Mouse (Mus musculus) ES-E14 (cell line): ENCODE results near the gene Hoxd11. TPM values are rescaled to one million over a fixed set of nuclear protein-coding genes. Genes with fewer than 3 reads are reported as not detected.

Source experiments
- DNase-seq: peaks from one replicate; pipeline ENCODE4 v3.0.0-alpha.2; 2013; ENCODE audit warnings: low read depth, low spot score
- H3K27ac ChIP-seq: 2 replicates; pipeline ENCODE4 v1.5.1; 2012; ENCODE audit warnings: low read depth, mild to moderate bottlenecking, low read length, moderate library complexity, mixed read lengths; ENCODE audit not compliant: poor library complexity, insufficient read depth, severe bottlenecking
- H3K36me3 ChIP-seq: 2 replicates; pipeline ENCODE4 v1.6.1; 2012; ENCODE audit warnings: mild to moderate bottlenecking, low read length, moderate library complexity, mixed read lengths; ENCODE audit not compliant: control insufficient read depth, poor library complexity, insufficient read depth, severe bottlenecking
- H3K4me1 ChIP-seq, 2 experiments: fragments of 150-350 bp in 1 of 2; sonication (generic) in 1 of 2; 2 replicates each; pipeline ENCODE4 v1.6.1; 2012; ENCODE audit warnings: low read length in 2 of 2, mild to moderate bottlenecking in 1 of 2, mixed read lengths in 1 of 2; ENCODE audit not compliant: control insufficient read depth in 2 of 2, insufficient read depth in 2 of 2, poor library complexity in 1 of 2
- H3K4me3 ChIP-seq, 2 experiments: fragments of 150-350 bp in 1 of 2; sonication (generic) in 1 of 2; 2 replicates each; pipeline ENCODE4 v1.5.1; 2012; ENCODE audit warnings: low read length in 2 of 2, low read depth in 1 of 2, mild to moderate bottlenecking in 1 of 2, mixed read lengths in 1 of 2; ENCODE audit not compliant: insufficient read depth in 1 of 2, poor library complexity in 1 of 2, severe bottlenecking in 1 of 2
- H3K9ac ChIP-seq: 2 replicates; pipeline ENCODE4 v1.6.1; 2012; ENCODE audit warnings: low read depth, mild to moderate bottlenecking, low read length, mixed read lengths; ENCODE audit not compliant: poor library complexity, insufficient read depth, severe bottlenecking
- H3K9me3 ChIP-seq: fragments of 150-350 bp; sonication (generic); 2 replicates; pipeline ENCODE4 v1.6.1; 2012; ENCODE audit warnings: low read depth, mild to moderate bottlenecking, low read length; ENCODE audit not compliant: control insufficient read depth, insufficient read depth
- CHD2 ChIP-seq: IDR thresholded peaks from 2 replicates; pipeline ENCODE4 v1.6.1; 2014; ENCODE audit warnings: mild to moderate bottlenecking, low read depth, low read length, inconsistent platforms
- HCFC1 ChIP-seq: IDR thresholded peaks from 2 replicates; pipeline ENCODE4 v1.6.1; 2012; ENCODE audit warnings: low read length, inconsistent platforms, borderline replicate concordance; ENCODE audit not compliant: insufficient read depth
- MAFK ChIP-seq: IDR thresholded peaks from 2 replicates; pipeline ENCODE4 v1.6.1; 2014; ENCODE audit warnings: mild to moderate bottlenecking, low read depth, low read length, inconsistent platforms; ENCODE audit not compliant: insufficient read depth
- ZC3H11A ChIP-seq: IDR thresholded peaks from 2 replicates; pipeline ENCODE4 v1.6.1; 2012; ENCODE audit warnings: low read depth, mild to moderate bottlenecking, inconsistent platforms, low read length, borderline replicate concordance
- ZNF384 ChIP-seq: IDR thresholded peaks from 2 replicates; pipeline ENCODE4 v1.6.1; 2012; ENCODE audit warnings: low read depth, low read length, inconsistent platforms
- in situ Hi-C, 2 experiments: fragments of 600-800 bp; cut with MboI; formaldehyde crosslinking; loops; one replicate each; pipeline ENCODE4 v1.15.1; 2025; ENCODE audit warnings: low sequenced_read_pairs in 2 of 2, inconsistent platforms in 1 of 2; ENCODE audit not compliant: unreplicated experiment in 2 of 2
- total RNA-seq: library from RNA; depleted of rRNA; stranded (reverse); fragments of 300-350 nt; gene quantifications from 2 replicates; pipeline ENCODE4 v1.2.3, GENCODE M21; 2012

Hoxd11 gene
- total RNA-seq, 1 experiment = 0.18 TPM

DNA sequence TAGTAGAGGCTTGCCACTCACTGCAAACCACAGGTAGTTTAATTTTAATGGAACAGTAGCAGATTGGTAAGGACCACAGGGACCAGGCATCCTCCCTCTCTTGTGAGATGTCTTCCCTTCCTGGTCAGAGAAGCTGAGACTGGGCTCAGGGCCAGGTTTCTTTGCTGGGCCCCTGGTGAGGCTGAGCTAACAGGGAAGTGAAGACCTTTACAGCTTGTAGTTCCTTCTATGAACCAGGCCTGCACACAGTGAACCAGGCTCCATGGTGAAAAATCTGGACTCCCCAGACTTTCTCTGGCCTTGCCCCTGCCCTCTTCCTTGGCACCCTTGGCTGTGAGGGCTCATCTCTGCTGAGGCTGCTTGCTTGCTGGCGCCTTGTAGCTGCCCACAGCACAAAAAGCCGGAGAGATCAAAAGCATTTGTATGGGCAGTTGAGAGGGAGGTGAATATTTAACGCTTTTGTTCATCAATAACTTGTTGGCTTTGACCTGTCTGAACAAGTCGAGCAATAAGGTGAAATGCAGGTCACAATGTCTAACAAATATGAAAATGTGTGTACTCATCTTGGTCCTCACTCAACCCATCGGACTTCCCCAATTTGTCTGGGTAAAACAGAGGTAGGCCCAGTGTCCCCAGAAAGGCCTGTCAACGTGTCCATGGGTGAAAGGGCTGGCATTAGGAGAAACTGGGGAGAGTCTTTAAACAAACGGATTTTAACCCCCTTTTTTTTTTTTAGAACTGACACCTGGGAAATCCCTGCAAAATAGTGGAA, 45.1 kb downstream of the Hoxd11 start:
- in situ Hi-C loops = loop anchor here (25.0 kb wide), 2 partner anchors 588 to 863 kb away; no protein-coding TSS in a partner anchor
- Histone ChIP-seq H3K9ac (no peak overlapping the region), H3K4me1 (peaks cover 0 to 12% of the 10 kb centered on the region in 2 experiments; a peak in 1 of 4 replicates), H3K4me3 (no peak overlapping the region), H3K36me3 (no peaks in the 10 kb centered on the region), H3K9me3 (no peaks in the 10 kb centered on the region), H3K27ac (no peak overlapping the region)
- TF ChIP-seq ZNF384 (no peak), MAFK (no peak), CHD2 (no peak), ZC3H11A (no peak)
- DNase-seq = no peak

DNA sequence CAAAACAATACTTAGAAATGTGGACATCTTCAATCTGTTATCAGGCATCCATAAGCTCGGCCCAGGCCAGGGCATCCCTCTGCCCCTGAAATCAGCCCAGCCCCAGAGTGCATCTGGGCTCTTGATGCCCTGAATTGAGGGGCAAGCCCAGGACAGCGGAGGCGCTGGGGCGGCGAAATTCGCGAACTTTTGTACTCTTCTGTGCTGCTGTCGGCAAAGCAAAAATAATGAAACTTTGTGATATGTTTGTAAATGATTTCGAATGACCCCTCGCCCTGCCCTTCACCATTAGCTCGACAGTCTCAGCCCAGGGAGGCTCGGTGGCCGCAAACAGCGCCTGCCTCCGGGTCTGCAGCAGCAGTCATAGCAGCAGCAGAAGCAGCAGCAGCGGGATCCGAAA, 45.8 kb downstream of the Hoxd11 start:
- H3K4me1 ChIP-seq = peaks cover 0 to 7% of the 10 kb centered on the region in 2 experiments; a peak in 1 of 4 replicates
- H3K27ac ChIP-seq = no peak overlapping the region
- no peaks in the 10 kb centered on the region for H3K9me3 ChIP-seq
- TF ChIP-seq CHD2 (no peak), HCFC1 (no peak), ZNF384 (no peak), ZC3H11A (no peak), MAFK (no peak)
- DNase-seq = no peak
- H3K36me3 ChIP-seq = no peaks in the 10 kb centered on the region
- H3K9ac ChIP-seq = no peak overlapping the region
- in situ Hi-C loops = no loop called here
- no peak overlapping the region for H3K4me3 ChIP-seq

DNA sequence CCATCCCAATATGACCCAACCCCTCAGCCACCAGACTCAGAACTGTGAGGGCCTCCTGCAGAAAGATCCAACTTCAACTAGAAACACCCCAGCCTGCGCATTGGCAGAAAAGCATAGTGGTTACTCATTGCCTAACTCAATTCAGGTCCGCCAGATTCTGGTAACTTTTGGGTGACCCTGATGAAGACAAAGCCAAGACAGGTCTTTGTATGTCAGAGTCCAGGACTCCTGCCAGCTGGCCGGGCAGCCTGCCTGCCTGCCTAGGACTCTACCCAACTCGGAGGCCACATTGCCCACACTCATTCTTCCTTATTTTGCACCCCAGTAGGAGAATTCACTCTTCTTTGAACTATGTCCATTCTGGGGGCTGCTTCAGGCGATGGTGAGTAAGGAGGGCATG, 47.2 kb downstream of the Hoxd11 start, which contains the start of gene Gm28230:
Gene Gm28230, plus strand, starts transcription at position 178 of the 400 bp plus-strand sequence.
- Histone ChIP-seq H3K27ac (no peak within 1 kb of the TSS), H3K4me1 (peaks cover 0 to 4% of the 10 kb centered on the region in 2 experiments; a peak in 1 of 4 replicates), H3K36me3 (no peaks in the 10 kb centered on the region), H3K9ac (no peak within 1 kb of the TSS), H3K9me3 (no peaks in the 10 kb centered on the region), H3K4me3 (peak within 1 kb of the TSS; percentile 42 to 60)
- no peak for DNase-seq
- no peak for TF ChIP-seq CHD2
- TF ChIP-seq ZC3H11A = no peak
- TF ChIP-seq MAFK = no peak
- no peak for TF ChIP-seq HCFC1
- TF ChIP-seq ZNF384 = no peak
- in situ Hi-C loops = no loop called here

DNA sequence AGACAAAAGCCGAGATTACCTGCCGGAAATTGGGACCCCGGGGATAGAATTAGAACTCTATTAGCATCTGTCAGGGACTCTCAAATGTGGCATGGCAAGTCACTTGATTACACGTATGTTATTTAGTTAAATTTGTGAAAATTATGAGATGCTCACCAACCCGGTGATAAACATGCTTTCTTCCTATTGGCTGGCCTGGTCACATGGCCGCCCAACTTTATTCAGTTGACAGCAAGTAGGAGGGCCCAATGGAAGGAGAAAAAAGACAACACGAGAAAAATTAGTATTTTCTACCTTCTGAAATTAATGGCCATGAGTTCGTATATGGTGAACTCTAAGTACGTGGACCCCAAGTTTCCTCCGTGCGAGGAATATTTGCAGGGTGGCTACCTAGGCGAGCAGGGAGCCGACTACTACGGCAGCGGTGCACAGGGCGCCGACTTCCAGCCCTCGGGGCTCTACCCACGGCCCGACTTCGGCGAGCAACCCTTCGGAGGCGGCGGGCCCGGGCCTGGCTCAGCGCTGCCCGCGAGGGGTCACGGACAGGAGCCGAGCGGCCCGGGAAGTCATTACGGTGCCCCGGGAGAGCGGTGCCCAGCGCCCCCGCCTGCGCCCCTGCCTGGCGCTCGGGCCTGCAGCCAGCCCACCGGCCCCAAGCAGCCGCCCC, 47.7 kb downstream of the Hoxd11 start:
- no peak overlapping the region for H3K27ac ChIP-seq

More for the DNA sequence above, 47.7 kb downstream of the Hoxd11 start:
- in situ Hi-C loops = no loop called here
- Histone ChIP-seq H3K36me3 (no peaks in the 10 kb centered on the region), H3K9me3 (no peaks in the 10 kb centered on the region), H3K4me3 (peak overlapping the region; percentile 42 to 60), H3K9ac (no peak overlapping the region), H3K4me1 (peaks cover 0 to 4% of the 10 kb centered on the region in 2 experiments; a peak in 1 of 4 replicates)
- TF ChIP-seq MAFK (no peak), CHD2 (no peak), ZC3H11A (no peak), HCFC1 (no peak), ZNF384 (no peak)
- DNase-seq = no peak
